Mouse (Mus musculus): Measurements from ENCODE around the gene Cd28. TPM values are rescaled to one million over a fixed set of nuclear protein-coding genes. Genes with fewer than 3 reads are reported as not detected.
"Not testable (repeated sequence)": the region's sequence is repeated elsewhere in the genome, so short reads cannot be mapped to it uniquely, and the experiment has no call there.

The Cd28 gene
- total RNA-seq, 4 experiments from 2014 or later = 0.35 to 0.71 (median 0.48) TPM

DNA sequence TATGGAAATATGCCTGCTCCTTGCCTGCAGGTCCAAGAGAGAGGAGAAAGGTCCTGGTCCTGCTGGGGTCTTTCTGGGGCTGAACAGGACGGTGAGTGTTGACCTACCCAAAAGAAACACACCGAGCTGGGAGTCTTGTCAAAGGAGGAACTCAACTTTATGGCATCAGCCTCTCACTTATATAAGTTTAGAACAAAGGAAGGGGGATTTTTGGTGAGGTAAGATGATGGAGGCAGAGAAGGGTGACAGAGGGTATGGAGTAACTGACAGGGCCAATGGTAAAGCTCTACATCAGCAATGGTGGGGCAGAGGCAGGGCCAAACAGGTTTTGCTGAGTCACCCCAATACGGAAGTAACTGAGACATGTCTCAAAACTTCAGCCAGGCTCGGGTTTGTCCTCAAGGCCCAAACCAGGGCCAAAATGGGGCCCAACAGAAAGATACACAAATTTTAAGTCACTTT is 84.6 kb downstream of the Cd28 start:
- no peak for DNase-seq

- no peak for DNase-seq
Observed at GRCm38 (mm10) chr1:60803128-60803824, 86.7 kb downstream of the Cd28 start.

- DNase-seq = no peak
Observed at GRCm38 (mm10) chr1:60803825-60804696, 87.5 kb downstream of the Cd28 start.

- no peak for DNase-seq
Observed at GRCm38 (mm10) chr1:60805178-60805577, 88.6 kb downstream of the Cd28 start.

- no peak for DNase-seq
Observed at GRCm38 (mm10) chr1:60807748-60808147, 91.1 kb downstream of the Cd28 start.

DNA sequence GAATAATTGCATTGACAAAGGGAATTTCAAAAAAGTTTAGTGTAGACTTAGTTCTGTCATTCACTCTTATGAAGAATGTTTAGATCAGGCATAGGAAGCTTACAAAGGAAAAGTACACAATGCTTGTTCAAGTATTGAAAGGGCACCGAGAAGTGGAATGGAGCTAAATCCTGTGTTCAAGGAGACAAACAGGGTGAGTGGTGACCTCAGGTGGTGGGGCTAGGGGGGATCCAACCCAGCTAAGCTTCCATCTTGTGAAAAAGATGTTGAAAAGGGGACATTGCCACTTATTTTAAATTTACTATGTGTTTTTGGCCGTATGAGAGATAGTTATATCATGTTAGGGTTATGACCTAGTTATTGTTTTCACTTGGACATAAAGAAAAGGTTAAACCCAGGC is 91.9 kb downstream of the Cd28 start:
- no peak for DNase-seq

DNA sequence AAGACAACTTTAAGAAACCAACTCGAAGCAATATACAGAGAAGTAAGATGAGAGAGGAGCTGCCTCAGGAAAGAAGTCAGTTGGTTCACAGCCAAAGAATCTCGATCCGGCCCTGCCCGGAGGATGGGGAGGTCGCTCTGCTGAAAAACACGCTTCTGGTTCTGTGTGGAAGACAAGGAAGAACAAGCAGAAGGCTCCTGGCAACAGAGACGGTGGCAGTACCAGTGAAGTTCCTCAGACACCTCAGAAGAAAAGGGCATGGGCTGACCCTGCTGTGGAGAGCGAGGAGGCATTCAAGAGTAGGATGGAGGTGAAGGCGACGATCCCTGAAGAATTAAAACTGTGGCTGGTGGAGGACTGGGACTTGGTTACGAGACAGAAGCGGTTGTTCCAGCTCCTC is 92.6 kb downstream of the Cd28 start:
- no peak for DNase-seq

GRCm38 (mm10) chr1:60810821-60811220 is 94.2 kb downstream of the Cd28 start:
- no peak for DNase-seq

DNA sequence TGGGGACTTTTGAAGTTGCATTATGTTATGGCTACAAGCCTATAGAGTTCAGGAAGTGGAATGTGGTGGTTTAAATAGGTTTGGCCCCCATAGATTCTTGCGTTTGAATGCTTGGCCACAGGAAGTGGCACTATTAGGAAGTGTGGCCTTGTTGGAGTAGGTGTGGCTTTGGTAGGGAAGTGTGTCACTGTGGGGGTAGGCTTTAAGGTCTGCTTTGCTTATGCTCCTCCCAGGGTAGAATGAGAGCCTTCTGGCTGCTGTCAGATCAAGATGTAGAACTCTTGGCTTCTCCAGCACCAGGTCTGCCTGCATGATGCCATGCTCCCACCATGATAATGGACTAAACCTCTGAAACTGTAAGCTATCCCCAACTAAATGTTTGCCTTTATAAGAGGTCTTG is 95.4 kb downstream of the Cd28 start:
- no peak for DNase-seq

DNA sequence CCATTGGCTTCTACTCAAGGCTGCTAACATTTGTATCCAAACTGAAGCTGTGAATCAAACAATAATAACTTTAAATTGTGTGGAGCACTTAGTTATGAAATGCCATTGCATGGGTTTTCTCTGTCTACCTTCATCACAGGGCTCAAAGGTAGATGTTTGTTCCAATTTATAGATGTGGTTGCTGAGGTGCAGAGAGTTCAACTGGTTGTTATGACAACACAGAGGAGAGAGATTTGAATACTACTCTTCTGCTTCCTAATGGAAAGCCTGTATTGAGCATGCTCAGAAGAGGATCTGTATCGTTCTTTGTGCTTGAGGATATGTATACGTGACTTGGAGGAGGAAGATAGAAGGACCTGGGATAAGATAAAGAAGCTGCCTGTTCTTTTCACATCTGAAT is 96.8 kb downstream of the Cd28 start:
- DNase-seq = no peak

DNA sequence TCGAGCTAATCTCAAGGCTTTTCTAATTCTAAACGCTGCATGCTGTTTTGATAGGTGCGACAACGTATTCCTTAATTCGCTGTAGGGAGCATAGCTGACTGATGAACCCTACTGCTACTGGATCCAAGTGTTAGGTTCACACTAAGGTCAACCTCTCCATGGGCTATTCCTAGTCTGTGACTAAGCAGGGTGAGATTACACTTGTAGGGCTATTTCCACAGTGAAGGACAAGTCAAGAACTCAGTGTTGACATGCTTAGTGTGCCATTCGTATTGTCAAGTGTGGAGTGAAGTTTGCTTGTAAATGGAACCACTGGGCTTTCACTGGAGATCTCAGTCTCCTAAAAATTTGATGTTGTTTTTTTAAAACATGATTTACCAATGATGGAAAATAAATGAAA is 99.3 kb downstream of the Cd28 start:
- no peak for DNase-seq

- DNase-seq = not testable (repeated sequence)
Observed at GRCm38 (mm10) chr1:60818491-60818890, 101.9 kb downstream of the Cd28 start.

- no peak for DNase-seq
Observed at GRCm38 (mm10) chr1:60819993-60820392, 103.4 kb downstream of the Cd28 start.

GRCm38 (mm10) chr1:60820981-60821380 is 104.4 kb downstream of the Cd28 start:
- no peak for DNase-seq

- no peak for DNase-seq
Observed at GRCm38 (mm10) chr1:60821590-60821989, 105.0 kb downstream of the Cd28 start.

Other genes with a start within 250 kb of the Cd28 start
- gene Raph1, start 149.7 kb upstream of the Cd28 start, total RNA-seq (2022) = 100 to 1,000 TPM in 3 of 4 experiments, 10 to 100 TPM in 1; 71.6 to 273 (median 178) TPM
- gene Ctla4, start 170.2 kb downstream of the Cd28 start, total RNA-seq (2022) = not detected

Data from adrenal gland, adult 8-10 months (tissue).